Mouse (Mus musculus) cerebellum, adult 18-20 months (tissue): ENCODE measurements around the gene Atp9a.

Experiments
- DNase-seq, 2 experiments: peaks; one replicate each; pipeline ENCODE4 v3.0.0; 2021

The Atp9a gene

DNA sequence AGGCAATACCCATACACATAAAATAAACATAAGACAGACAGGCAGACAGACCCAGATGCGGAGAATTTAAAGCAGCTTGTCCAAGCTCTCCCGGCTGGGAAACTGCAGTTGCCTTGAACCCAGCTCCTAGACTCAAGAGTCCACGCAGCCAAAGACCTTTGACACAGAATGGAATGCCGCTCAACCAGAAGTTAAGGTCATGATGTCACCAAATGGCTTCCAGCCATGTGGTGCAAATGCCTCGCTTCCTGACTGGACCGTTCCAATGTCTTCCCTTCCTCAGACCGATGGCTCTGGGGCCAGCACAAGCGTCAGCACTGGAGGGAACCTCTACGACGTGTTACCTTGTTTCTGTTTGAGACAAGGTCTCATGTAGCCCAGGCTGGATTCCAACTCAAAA, 4.3 kb downstream of the Atp9a start:
- no peak for DNase-seq

DNA sequence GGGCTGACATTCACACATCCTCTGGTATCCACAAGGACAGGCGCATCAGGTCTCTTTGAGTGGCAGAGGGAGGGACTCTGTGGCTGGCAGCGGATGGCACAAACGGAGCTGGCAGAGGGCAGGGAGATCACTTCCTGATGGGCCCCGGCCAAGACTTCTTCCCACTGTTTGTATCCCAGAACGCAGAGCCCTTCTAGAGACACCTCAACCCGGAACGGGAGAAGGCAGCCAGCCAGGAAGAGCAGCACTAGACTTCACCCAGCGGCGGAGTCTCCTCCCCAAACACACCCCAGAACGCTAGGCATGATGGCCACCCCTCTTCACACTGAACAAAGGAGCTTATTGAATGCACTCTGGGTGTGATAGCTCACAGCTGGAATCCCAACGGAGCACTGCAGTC, 8.2 kb downstream of the Atp9a start:
- peak; percentile 84 to 85 for DNase-seq

DNA sequence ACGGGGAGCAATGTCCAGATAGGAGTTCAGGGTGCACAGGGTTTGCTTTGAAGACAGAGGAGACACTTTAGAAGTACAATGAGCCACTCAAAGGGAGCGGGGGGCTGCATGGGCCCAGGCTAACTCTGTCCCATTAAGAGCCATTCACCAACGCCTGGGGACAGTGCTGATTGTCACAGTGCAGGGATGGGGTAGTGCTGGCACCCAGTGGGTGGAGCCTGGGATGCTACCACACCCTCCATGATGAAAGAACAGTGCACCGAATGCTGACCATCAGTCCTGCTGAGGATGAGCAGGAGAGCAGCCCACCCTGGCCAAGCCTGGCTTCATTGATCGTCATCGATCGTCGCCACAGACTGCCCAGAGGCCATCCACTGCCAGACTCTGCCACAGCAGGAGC, 11.0 kb downstream of the Atp9a start:
- no peak for DNase-seq

DNA sequence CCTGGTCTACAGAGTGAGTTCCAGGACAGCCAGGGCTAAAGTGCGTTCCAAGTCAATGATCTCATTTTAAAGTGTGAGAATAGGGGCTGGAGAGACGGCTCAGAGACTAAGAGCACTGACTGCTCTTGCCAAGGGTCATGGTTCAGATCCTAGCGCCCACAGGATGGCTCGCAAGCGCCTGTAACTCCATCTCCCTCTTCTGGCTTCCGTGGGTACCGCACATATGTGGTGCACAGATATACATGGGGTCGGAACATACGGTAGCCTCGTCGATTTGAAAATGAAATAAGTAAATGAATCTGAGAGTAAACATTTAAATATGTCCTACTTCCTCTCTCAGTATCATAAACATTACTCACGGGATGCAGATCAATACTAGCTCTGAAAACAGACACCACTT, 12.5 kb downstream of the Atp9a start:
- no peak for DNase-seq

DNA sequence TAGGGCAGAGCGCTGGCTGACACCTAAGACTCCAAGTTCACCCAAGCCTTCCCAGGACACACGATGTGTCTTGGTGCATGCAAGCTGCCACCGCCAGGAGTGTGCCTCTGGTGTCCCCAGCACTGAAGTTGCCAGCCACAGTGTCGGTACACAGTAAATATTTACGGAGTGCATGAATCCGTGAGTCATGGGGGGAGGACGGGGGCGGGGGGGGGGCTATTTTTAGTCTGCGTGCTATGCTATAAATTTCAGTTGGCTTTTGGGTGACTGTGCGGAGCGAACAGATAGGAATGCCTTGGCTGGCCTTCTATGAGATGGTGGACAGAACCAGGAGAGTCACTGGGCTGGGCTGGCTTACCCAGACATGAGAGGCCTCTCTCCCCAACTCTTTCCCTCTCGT, 14.2 kb downstream of the Atp9a start:
- no peak for DNase-seq

DNA sequence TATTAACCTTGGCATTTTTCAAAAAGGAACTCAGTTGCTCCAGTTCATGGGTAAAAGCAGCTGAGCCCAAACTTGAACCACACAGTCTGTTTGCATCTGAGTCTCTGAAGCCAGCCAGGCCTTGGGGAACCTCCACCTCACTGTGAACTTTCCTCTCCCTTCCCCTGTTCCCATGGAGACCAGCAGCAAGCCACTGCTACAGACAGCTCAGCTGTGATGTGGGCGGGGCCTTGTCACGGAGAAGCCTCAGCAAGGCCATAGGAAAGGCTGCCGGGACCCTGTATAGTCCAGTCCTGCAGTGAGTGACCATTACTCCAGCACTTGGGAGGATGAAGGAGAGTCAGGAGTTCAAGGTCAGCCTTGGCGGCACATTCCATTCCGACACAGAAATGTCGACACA, 16.2 kb downstream of the Atp9a start:
- DNase-seq: no peak

DNA sequence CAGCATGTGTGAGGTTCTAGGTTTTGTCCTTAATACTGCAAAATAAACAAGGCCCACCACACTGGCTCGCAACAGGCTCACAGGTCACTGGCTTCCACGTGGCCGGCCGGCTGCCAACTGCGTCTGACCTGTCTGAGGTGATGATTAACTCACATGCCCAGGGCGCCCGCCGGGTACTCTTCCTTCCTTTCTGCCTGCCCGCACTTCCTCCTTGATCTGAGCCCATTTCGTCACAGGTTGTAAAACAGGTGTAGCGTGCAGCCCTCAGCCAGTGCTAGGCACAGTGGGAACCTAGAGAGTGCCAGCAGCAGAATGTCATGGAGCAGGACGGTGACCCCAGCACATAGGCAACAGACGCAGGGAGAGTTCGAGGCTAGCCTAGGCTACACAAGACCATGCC, 20.9 kb downstream of the Atp9a start:
- peak; percentile 60 to 61 for DNase-seq

DNA sequence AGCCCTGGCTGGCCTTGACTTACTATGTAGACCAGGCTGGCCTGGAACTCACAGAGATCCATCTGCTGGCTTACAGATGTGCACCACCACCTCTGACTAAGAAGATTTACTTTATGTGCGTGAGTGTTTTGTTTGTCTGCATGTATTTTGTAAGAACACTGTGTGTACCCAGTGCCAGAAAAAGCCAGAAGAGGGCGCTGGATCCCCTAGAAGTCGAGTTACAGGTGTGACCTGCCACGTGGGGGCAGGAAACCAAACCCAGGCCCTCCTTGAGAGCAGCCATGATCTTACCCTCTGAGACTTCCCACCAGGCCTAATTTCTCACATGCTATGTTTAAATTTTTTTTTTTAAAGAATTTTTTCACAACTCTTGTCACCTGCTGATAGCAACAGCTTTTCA, 22.5 kb downstream of the Atp9a start:
- no peak for DNase-seq

DNA sequence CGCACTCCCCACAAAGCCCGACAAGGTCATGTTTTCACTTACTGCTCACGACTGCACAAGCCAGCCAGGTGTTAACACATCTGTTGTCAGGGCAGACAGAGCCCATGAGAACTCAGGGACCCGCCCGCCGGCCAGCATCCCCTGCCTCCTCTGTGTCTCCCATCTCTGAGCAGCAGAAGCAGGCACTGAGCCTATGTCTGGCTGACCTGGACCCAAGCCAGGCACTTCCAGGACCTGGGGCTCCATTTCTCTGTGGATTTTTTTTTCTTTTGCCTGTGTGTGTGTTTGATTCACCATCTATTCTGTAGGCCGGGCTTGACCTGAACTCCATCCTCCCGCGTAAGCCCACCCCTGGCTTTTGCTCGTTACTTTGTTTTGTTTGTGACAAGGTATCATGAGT, 23.5 kb downstream of the Atp9a start:
- peak; percentile 63 to 66 for DNase-seq

DNA sequence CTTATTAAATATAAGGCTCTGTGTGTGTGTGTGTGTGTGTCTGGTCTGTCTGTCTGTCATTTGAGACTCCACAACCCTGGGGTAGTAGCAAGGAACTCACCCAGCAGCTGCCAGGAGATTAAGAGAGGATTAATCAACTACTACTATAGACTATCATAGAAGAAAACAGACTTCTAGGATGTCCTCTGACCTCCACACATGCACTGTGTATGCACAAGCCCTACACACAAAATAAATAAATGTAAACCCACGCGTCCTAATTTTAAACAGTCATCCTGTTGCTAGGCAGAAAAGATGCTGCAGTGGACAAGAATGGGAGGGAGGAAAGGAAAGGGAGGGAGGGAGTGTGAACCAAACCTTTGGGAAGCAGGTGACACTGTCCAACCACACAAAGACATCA, 23.9 kb downstream of the Atp9a start:
- DNase-seq: no peak

DNA sequence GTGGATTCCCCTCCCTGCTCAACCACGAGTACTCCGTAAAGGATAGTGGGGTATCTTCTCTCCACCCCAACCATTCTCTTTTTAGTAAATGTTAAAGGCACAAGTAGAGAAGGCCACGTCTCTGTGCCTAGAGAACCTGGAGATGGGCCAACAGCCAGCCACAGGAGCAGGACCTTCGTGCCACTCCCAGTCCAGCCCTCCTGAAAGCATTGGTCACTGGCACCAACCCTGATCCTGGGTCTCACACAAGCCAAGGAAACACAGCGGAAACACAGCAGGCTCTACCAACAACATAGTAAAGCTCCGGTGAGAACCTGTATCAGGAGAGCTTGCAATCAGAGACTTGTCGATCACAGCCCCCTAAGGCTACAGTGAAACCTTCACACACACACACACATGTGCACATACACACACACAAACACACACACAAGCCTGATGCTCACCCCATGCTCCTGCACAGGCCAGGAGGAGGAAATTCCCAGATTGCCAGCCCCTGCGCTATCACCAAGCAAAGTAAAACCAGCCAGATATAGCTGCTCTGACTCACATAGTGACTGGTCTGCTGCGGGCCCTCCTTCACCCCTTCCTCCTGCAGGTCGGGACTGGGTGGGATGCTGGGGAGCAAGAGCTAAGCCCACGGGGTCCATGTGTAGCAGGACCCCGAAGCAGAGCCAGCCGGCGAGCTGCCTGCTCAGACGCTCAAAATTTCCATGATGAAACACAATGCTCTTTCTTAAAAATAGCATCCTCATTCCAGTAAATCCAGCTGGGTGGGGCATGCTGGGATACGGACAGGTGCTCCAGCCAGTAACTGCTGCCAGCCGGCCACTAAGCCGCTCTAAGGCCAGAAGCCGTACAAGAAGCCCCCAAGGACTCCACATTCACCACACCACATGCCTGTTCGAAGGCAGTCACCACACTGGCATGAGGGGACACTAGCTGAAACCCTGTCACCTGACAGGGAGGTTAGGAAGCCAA, 29.7 kb downstream of the Atp9a start:
- DNase-seq: peak; percentile 53 to 55

DNA sequence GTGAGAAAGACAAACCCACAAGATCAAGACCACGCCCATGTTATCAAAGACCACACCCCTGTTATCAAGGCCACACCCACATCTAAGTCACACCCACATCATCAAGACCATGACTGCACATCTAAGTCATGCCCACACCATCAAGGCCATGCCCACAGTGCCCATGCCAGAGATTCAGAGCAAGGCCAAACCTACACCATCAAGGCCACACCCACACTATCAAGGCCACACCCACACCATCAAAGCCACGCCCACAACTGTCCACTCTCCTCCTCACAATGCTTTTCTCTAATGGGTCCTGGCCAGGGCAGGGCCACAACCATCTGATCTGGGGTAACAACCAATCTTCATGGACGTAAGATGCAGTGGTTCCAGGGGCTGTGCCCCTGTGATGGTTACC, 31.2 kb downstream of the Atp9a start:
- DNase-seq: no peak

DNA sequence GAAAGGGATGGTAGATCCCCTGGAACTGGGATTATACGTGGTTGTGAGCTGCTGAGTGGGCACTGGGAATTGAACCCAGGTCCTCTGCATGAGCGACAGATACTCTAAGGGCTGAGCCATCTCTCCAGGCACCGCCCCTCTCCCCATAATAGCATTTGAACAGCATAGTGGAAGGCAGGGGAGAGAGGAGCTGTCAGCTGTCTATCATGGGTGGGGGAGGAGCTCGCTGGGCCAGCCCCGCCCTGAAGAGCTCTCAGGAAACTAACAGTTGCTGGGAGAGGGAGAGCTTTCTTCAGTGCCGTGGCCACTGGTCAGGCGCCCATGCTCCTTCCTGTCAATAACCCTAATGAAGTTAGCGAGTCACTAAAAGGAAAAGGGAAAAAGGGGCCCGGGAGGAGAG, 34.4 kb downstream of the Atp9a start:
- DNase-seq: no peak

DNA sequence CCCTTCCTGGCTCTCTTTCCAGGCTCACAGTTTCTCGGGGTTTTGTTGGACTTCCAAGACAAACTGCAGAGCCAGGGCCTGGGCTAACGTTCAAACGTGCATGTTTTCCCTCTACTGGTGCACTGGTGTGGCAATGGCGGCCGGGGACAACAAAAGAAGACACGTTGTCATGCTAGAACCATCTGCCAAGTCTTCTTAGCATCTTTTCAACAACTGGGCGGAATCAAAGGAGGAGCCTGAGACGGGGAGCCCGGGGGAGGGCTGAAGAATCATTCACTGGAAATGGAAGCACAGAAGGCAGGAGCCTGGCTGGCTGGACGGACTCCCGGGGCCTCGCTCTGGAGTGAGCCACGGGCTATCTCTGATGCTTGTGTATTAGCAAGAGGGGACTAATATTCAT, 39.9 kb downstream of the Atp9a start:
- DNase-seq: peak; percentile 46 to 48

DNA sequence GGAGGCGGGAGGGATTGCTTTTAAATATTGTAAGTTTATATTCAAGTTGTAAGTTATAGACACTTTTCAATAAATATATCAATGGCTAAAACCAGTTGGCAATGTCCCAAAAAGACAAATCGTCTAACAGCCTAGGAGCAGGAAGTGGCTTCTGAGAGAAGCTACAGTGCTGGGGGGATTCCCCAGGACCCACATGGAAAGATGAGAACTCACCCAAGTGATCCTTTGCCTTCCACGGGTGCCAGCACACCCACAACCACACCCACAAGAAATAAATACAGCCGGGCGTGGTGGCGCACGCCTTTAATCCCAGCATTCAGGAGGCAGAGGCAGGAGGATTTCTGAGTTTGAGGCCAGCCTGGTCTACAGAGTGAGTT, 47.2 kb downstream of the Atp9a start:
- DNase-seq: no peak

DNA sequence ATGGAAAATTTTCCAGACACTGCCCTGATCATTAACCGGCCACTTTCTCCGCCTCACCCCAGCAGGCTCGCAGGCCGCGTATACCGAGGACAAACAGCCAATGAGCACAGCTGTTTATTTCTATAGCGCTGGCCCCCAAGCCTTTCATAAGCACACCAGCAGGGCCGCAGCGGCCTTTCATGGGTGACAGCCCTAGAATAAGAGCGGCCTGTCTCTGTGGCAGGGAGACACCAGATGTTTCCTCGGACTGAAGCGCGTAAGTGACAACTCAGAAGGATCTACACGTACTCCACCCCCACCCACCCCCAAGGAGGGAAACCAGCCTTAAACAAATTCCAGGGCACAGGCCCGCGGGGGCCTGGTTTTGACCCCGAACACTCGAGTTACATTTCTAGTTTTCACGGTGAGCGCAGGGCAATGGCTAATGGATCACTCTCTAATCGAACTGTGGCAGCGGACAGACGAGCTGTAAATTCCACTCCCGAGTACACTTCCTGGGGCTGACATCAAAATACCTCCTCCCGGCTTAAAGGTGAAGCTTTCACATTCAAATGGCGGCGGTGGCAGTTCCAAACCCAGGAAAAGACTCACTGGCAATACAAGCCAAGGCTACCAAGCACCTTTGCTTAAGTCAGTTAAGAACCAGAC, 47.7 kb downstream of the Atp9a start:
- no peak for DNase-seq

DNA sequence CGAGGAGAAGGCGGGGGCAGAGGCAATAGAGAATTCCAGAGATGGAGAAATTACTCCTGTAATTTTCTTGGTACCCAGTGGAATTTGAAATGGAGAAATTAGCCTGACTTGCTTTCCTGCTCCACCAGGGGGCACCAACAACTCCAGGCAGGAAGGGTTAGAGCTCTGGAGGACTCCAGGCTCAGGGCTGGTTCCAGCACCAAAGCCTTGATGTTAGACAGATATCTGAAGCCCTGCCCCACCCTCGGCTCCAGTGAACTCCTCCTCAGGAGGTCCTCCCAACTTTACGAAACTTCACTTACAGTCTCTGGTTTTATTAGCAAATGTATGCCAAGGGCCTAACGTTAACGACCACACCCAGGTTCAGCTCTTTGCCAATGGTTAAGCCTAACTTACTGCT, 50.4 kb downstream of the Atp9a start:
- peak; percentile 69 to 78 for DNase-seq

DNA sequence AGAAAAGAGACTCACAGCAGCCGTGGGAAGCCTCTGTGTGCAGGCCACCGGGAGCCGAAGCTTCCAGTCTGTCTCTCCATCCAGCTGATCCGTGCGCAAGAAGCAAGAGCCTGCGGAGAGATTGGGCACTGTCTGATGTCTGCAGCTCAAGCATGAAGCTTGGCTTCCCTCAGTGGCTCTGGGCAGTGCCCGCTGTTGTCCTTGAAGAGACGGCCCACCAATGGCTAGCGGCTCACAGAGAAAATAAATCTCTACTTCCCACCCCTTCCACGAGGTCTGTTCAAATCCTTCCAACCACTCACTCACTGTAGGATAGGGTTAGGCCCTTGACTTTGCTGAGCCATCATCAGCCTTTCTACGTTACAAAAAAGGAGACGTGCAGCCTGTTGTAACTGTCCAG, 54.9 kb downstream of the Atp9a start:
- no peak for DNase-seq

DNA sequence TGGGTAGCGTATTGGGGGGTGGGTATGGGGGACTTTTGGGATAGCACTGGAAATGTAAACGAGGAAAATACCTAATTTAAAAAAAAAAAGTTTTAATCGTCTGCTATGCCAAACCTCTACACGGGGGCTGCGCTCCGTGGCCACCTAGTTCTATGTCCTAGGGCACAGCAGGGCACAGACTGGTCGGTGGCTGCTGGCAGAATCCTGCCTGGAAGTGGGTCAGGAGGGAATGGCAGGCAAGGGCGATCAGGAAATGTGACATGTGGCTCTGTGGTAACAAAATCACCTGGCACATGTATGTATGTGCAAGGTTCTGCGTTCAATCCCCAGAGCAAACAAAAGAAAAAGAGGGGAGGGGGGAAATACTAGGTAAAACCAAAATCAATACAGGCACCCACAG, 56.3 kb downstream of the Atp9a start:
- peak in 1 of 2 experiments; percentile 43 for DNase-seq

DNA sequence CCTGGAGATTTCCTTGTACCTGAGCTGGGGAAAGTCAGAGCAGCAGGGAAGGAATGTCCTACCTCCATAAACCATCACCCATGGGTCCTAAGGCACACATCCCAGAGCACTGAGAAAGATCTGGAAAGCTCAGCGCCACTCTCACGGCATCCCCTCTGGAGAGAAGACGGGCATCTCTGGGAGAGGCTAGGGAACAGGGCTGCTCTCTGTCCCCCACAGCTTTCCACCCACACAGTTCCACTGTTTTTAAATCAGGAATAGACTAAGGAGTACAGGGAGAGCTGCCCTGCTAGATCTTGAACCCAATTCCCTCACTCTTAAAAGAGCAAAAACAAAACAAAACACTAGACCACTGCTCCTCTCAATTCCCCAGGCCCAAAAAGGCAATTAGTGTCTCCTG, 57.5 kb downstream of the Atp9a start:
- DNase-seq: no peak

DNA sequence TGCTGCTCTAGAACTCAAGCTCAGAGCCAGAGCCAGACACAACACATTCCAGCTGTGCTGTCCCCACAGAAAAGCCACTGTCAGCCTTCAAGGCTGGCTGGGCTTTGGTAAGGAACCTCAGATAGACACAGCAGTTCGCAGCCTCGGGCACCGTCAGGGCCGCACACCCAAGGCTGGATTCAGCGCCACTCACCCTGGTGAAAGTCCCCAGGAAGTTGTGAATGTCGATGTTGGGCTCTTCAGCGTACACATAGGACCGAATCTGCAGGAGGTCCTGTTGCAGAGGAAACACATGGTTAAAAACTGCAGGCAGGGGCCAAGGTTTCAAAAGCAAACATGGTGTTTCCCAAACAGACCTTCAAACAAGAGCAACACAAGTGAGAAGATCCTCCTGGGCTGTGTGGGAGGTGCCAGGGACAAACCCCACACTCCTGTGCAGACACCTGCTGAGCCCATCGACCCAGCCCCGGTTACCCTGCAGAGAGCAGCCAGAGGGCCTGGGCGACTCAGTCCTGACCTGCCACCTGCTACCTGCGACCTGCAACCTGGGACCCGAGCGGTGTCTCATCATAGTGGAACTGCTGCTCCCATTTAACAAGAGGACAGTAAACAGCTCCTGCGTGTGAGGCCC, 58.6 kb downstream of the Atp9a start:
- DNase-seq: no peak

DNA sequence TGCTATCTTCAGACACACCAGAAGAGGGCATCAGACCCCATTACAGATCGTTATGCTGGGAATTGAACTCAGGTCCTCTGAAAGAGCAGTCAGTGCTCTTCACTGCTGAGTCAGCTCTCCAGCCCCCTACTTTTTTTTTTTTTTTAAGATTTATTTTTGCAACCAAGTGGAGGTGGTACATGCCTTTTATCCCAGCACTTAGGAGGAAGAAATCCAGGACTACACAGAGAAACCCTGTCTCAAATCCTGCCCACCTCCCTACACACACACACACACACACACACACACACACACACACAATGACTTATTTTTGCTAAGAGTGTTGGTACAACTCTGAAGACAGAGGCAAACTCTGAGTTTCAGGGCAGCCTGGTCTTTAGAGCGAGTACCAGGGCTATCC, 59.5 kb downstream of the Atp9a start:
- DNase-seq: no peak

DNA sequence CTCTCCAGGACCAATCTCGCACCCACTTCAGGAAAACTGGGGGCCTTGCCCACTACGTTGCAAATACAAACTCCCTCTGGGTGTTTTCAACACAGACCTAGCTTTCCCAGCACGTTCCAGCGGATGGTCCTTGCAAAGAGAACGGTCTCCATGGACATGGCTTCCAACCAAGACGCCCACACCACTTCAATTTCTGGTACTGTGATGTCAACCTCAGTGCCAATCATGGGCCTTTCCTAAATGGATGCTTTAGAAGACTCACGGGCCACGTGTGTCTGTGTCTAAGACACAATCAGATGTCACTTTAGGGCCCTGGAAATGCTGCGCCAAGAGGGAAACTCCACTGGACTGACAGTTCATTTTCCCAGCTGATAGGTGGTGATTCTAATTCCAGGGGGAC, 60.7 kb downstream of the Atp9a start:
- DNase-seq: no peak
